Mouse (Mus musculus): Measurements from ENCODE around the gene Apoe.

DNA sequence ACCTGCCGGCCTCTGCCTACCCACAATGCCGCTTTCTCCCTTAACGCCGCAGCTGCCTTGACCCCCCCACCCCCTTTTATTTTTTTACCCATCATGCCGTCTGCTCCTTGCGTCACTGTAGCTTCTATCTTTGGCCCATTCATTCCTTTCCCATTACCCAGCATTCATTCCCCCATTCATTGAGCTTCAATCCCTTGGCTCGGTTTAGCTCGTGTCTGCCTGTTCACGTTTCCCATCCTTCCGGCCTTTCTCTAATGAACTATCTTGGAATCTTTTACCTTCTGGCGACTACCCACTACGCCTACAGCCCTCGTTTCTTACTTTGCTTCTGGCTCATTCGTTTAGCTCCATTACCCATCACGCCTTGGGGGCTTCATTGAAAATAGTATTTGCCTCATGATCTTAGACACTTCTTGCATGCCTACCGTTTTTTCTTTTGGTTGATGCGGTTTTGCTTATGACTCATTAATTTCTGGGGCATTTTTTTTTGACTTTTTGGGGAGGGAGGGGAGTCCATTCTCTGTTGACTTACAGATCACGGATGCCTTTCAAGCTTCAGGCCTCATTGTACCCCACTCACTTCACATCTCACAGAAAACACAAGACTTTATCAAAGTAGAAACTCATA is 17.2 kb upstream of the Apoe start:
- TF ChIP-seq POLR2A (IDR thresholded peaks at IDR 0.05; ENCODE audit: extremely low read depth, insufficient read depth, low read length) (peak; percentile 37; the same call in 1 of the 2 replicates), CTCF (IDR thresholded peaks at IDR 0.05; ENCODE audit: extremely low read depth, insufficient read depth, low read length) (no peak)
